Mouse (Mus musculus) liver, embryonic 11.5 days (tissue): ENCODE measurements around the gene Atp23. TPM values are rescaled to one million over a fixed set of nuclear protein-coding genes. Genes with fewer than 3 reads are reported as not detected.
A peak's percentile ranks its signal among the peaks of the same experiment; 100 is the strongest.

ENCODE experiments used
- ATAC-seq: fragments of 200-750 bp; cut with Nextera tagmentation; replicated peaks from 2 replicates; pipeline ENCODE4 v1.8.0; 2017; ENCODE audit warnings: moderate number of reproducible peaks, mild to moderate bottlenecking, moderate TSS enrichment, moderate library complexity; ENCODE audit not compliant: low FRiP score
- DNase-seq: peaks from one replicate; pipeline ENCODE4 v3.0.0-alpha.2; 2017; ENCODE audit warnings: low spot score
- H3K27ac ChIP-seq: fragments of 300-500 bp; sonication (generic); 2 replicates; pipeline ENCODE4 v1.5.1; 2014; ENCODE audit warnings: mild to moderate bottlenecking, low read depth, low read length, control low read depth
- H3K27me3 ChIP-seq: fragments of 300-500 bp; sonication (generic); replicated peaks from 2 replicates; pipeline ENCODE4 v1.6.1; 2014; ENCODE audit warnings: low read length, mixed read lengths; ENCODE audit not compliant: control insufficient read depth, insufficient read depth
- H3K36me3 ChIP-seq: fragments of 300-500 bp; sonication (generic); 2 replicates; pipeline ENCODE4 v1.6.1; 2014; ENCODE audit warnings: mild to moderate bottlenecking, low read length, moderate library complexity, mixed read lengths; ENCODE audit not compliant: control insufficient read depth, insufficient read depth
- H3K4me1 ChIP-seq: fragments of 300-500 bp; sonication (generic); replicated peaks from 2 replicates; pipeline ENCODE4 v1.6.1; 2014; ENCODE audit warnings: low read length, mixed read lengths; ENCODE audit not compliant: control insufficient read depth, insufficient read depth
- H3K4me2 ChIP-seq: fragments of 300-500 bp; sonication (generic); 2 replicates; pipeline ENCODE4 v1.6.1; 2014; ENCODE audit warnings: mild to moderate bottlenecking, control low read depth, moderate library complexity
- H3K4me3 ChIP-seq: fragments of 300-500 bp; sonication (generic); 2 replicates; pipeline ENCODE4 v1.5.1; 2014; ENCODE audit warnings: low read depth, low read length, control low read depth
- H3K9ac ChIP-seq: fragments of 300-500 bp; sonication (generic); 2 replicates; pipeline ENCODE4 v1.6.1; 2014; ENCODE audit warnings: low read depth, low read length, control low read depth
- H3K9me3 ChIP-seq: fragments of 300-500 bp; sonication (generic); 2 replicates; pipeline ENCODE4 v1.6.1; 2016; ENCODE audit warnings: low read length, inconsistent platforms, mixed read lengths; ENCODE audit not compliant: control insufficient read depth
- WGBS: fragments of 180-500 bp; shearing (Covaris S2); extraction: QIAGEN DNeasy Blood & Tissue Kit; methylation state at CpG from one replicate; pipeline ENCODE4 v1.1.7; 2014; 5-methylcytosine and 5-hydroxymethylcytosine counted together
- polyA plus RNA-seq: library from polyadenylated mRNA; unstranded; fragments of >200 nt; fragmentation: Nextera tagmentation; extraction: Ambion mirVana; gene quantifications from 2 replicates; pipeline ENCODE4 v1.2.1, GENCODE M21; 2014

The Atp23 gene
- polyA plus RNA-seq, 1 experiment from 2014 or later = 21.4 TPM

GRCm38 (mm10) chr10:126924087-126924486 is 22.9 kb upstream of the Atp23 start:
- Histone ChIP-seq H3K9ac (no peak overlapping the region), H3K27me3 (peaks cover 35% of the 10 kb centered on the region), H3K27ac (no peak overlapping the region), H3K4me1 (peaks cover 7% of the 10 kb centered on the region), H3K36me3 (no peaks in the 10 kb centered on the region), H3K9me3 (peaks cover 4% of the 10 kb centered on the region; the same call in 1 of the 2 replicates), H3K4me3 (no peak overlapping the region), H3K4me2 (no peak overlapping the region)
- DNase-seq (no peak), ATAC-seq (no peak)
- WGBS = 53% methylated on average over 3 of the region's 3 CpGs

- H3K27me3 ChIP-seq = no peaks in the 10 kb centered on the region
- no peak for DNase-seq
- no peak overlapping the region for H3K4me2 ChIP-seq
- no peak overlapping the region for H3K27ac ChIP-seq
- no peaks in the 10 kb centered on the region for H3K36me3 ChIP-seq
- 95% methylated on average over 3 of the region's 3 CpGs for WGBS
- H3K4me1 ChIP-seq = no peaks in the 10 kb centered on the region
- H3K9ac ChIP-seq = no peak overlapping the region
- peaks cover 4% of the 10 kb centered on the region; the same call in 1 of the 2 replicates for H3K9me3 ChIP-seq
- no peak for ATAC-seq
- H3K4me3 ChIP-seq = no peak overlapping the region
Observed at GRCm38 (mm10) chr10:126920220-126920619, 19.1 kb upstream of the Atp23 start.

GRCm38 (mm10) chr10:126919067-126919466 is 17.9 kb upstream of the Atp23 start:
- Histone ChIP-seq H3K4me1 (no peaks in the 10 kb centered on the region), H3K4me3 (no peak overlapping the region), H3K27me3 (no peaks in the 10 kb centered on the region), H3K4me2 (no peak overlapping the region), H3K36me3 (no peaks in the 10 kb centered on the region), H3K9ac (no peak overlapping the region), H3K9me3 (peaks cover 4% of the 10 kb centered on the region; the same call in 1 of the 2 replicates), H3K27ac (no peak overlapping the region)
- WGBS = 5% methylated on average over 9 of the region's 9 CpGs
- peak; percentile 71 for ATAC-seq
- DNase-seq = peak; percentile 88

- Histone ChIP-seq H3K36me3 (no peaks in the 10 kb centered on the region), H3K4me2 (no peak overlapping the region), H3K27me3 (no peaks in the 10 kb centered on the region; the same call in 1 of the 2 replicates), H3K27ac (no peak overlapping the region), H3K9me3 (no peaks in the 10 kb centered on the region), H3K4me1 (no peaks in the 10 kb centered on the region), H3K4me3 (no peak overlapping the region), H3K9ac (no peak overlapping the region)
- DNase-seq (no peak), ATAC-seq (no peak)
- 89% methylated on average over 5 of the region's 5 CpGs for WGBS
Observed at GRCm38 (mm10) chr10:126914288-126914687, 13.1 kb upstream of the Atp23 start.

- Histone ChIP-seq H3K9ac (no peak overlapping the region), H3K4me1 (no peaks in the 10 kb centered on the region), H3K27me3 (no peaks in the 10 kb centered on the region; the same call in 1 of the 2 replicates), H3K4me2 (no peak overlapping the region), H3K36me3 (no peaks in the 10 kb centered on the region), H3K4me3 (no peak overlapping the region), H3K27ac (no peak overlapping the region), H3K9me3 (no peaks in the 10 kb centered on the region)
- DNase-seq (no peak), ATAC-seq (no peak)
- WGBS = 87% methylated on average over 1 of the region's 1 CpGs
Observed at GRCm38 (mm10) chr10:126911479-126911878, 10.3 kb upstream of the Atp23 start.

GRCm38 (mm10) chr10:126906811-126907210 is 5.7 kb upstream of the Atp23 start:
- Histone ChIP-seq H3K9me3 (no peaks in the 10 kb centered on the region), H3K27ac (no peak overlapping the region), H3K36me3 (no peaks in the 10 kb centered on the region), H3K4me2 (no peak overlapping the region), H3K27me3 (no peaks in the 10 kb centered on the region), H3K4me3 (no peak overlapping the region), H3K4me1 (no peaks in the 10 kb centered on the region), H3K9ac (no peak overlapping the region)
- DNase-seq (no peak), ATAC-seq (no peak)
- WGBS = 87% methylated on average over 5 of the region's 5 CpGs

GRCm38 (mm10) chr10:126905650-126906075 is 4.5 kb upstream of the Atp23 start:
- Histone ChIP-seq H3K4me1 (no peaks in the 10 kb centered on the region), H3K4me2 (peak overlapping the region; percentile 72), H3K27ac (peak overlapping the region; percentile 60), H3K36me3 (no peaks in the 10 kb centered on the region), H3K27me3 (no peaks in the 10 kb centered on the region), H3K9me3 (no peaks in the 10 kb centered on the region), H3K9ac (peak overlapping the region; percentile 82), H3K4me3 (peak overlapping the region; percentile 58)
- peak; percentile 89 for DNase-seq
- peak; percentile 82 for ATAC-seq
- WGBS = under 1% methylated on average over 30 of the region's 30 CpGs

GRCm38 (mm10) chr10:126905086-126905485 is 3.9 kb upstream of the Atp23 start:
- no peaks in the 10 kb centered on the region for H3K9me3 ChIP-seq
- WGBS = 64% methylated on average over 8 of the region's 8 CpGs
- peak overlapping the region; percentile 82 for H3K9ac ChIP-seq
- H3K4me1 ChIP-seq = 0 out of 2 replicates have a peak, but pooled peaks cover 3% of the 10 kb centered on the region
- peak overlapping the region; percentile 72 for H3K4me2 ChIP-seq
- H3K4me3 ChIP-seq = peak overlapping the region; percentile 58
- ATAC-seq (no peak), DNase-seq (no peak)
- no peaks in the 10 kb centered on the region for H3K27me3 ChIP-seq
- no peaks in the 10 kb centered on the region for H3K36me3 ChIP-seq
- H3K27ac ChIP-seq = peak overlapping the region; percentile 60; the same call in 1 of the 2 replicates

- ATAC-seq (no peak), DNase-seq (no peak)
- Histone ChIP-seq H3K9ac (no peak overlapping the region), H3K4me2 (no peak overlapping the region), H3K27ac (no peak overlapping the region), H3K36me3 (no peaks in the 10 kb centered on the region), H3K27me3 (no peaks in the 10 kb centered on the region), H3K4me1 (0 out of 2 replicates have a peak, but pooled peaks cover 4% of the 10 kb centered on the region), H3K4me3 (no peak overlapping the region), H3K9me3 (no peaks in the 10 kb centered on the region)
- WGBS = 26% methylated on average over 5 of the region's 5 CpGs
Observed at GRCm38 (mm10) chr10:126904221-126904620, 3.1 kb upstream of the Atp23 start.
